Mouse (Mus musculus) bone marrow, adult 2 months (tissue): Measurements from ENCODE around the gene Ppih.

ENCODE experiments used
- CTCF ChIP-seq: fragments of 200-500 bp; IDR thresholded peaks from 2 replicates; pipeline ENCODE4 v1.5.1; 2011; ENCODE audit warnings: low read length, control low read depth; ENCODE audit not compliant: control insufficient read depth, insufficient read depth
- POLR2A ChIP-seq: fragments of 200-500 bp; IDR thresholded peaks from 2 replicates; pipeline ENCODE4 v1.6.1; 2011; ENCODE audit warnings: low read depth, mild to moderate bottlenecking, control low read depth, low read length, borderline replicate concordance; ENCODE audit not compliant: control insufficient read depth

DNA sequence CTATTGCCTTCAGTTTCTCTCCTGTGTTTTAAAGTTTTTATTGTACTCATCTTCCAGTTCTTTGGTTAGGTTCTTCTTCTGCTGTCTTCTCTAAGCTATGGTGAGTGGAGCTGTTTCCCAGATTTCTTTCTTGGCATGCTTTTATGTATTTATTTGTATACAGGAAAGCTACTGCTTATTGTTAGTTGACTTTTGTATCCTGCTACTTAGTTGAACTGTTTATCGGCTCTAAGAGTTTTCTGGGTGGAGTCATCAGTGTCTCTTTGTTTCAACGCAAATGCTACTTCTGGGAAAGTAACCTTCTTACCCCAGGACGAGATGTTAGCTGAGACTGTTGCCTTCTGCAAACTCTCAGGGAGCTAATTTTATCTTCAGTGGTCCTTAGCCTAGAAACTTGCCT, 56.9 kb downstream of the Ppih start:
- TF ChIP-seq CTCF (no peak), POLR2A (no peak)
